Mouse (Mus musculus): Measurements from ENCODE around the gene Micu1. TPM values are rescaled to one million over a fixed set of nuclear protein-coding genes. Genes with fewer than 3 reads are reported as not detected.

Gene Micu1
- polyA plus RNA-seq, 1 experiment from 2014 or later = 83.8 TPM

- H3K9me3 ChIP-seq (replicated peaks) = no peaks in the 10 kb centered on the region
- no peaks in the 10 kb centered on the region for H3K27me3 ChIP-seq
- no peak overlapping the region for H3K27ac ChIP-seq
- H3K4me3 ChIP-seq (replicated peaks) = no peak overlapping the region
- WGBS = 42% methylated on average over 6 of the region's 6 CpGs
- peaks cover 14% of the 10 kb centered on the region; the same call in 1 of the 2 replicates for H3K36me3 ChIP-seq
- no peak overlapping the region for H3K9ac ChIP-seq
- no peak overlapping the region for H3K4me2 ChIP-seq
- ATAC-seq (replicated peaks; ENCODE audit: low FRiP score) = no peak
- H3K4me1 ChIP-seq = peaks cover 20% of the 10 kb centered on the region
Measured at GRCm38 (mm10) chr10:59727251-59727650, 25.0 kb downstream of the Micu1 start.

- H3K27ac ChIP-seq = no peak overlapping the region
- ATAC-seq (replicated peaks; ENCODE audit: low FRiP score) = no peak
- no peaks in the 10 kb centered on the region for H3K9me3 ChIP-seq (replicated peaks)
- no peaks in the 10 kb centered on the region for H3K27me3 ChIP-seq
- H3K4me2 ChIP-seq = no peak overlapping the region
- 73% methylated on average over 9 of the region's 9 CpGs for WGBS
- no peak overlapping the region for H3K4me3 ChIP-seq (replicated peaks)
- H3K4me1 ChIP-seq = peaks cover 15% of the 10 kb centered on the region
- H3K9ac ChIP-seq = no peak overlapping the region
- peaks cover 31% of the 10 kb centered on the region for H3K36me3 ChIP-seq
Measured at GRCm38 (mm10) chr10:59729261-59729660, 27.0 kb downstream of the Micu1 start.

- Histone ChIP-seq H3K4me1 (peaks cover 12% of the 10 kb centered on the region), H3K27ac (no peak overlapping the region), H3K4me3 (replicated peaks) (no peak overlapping the region), H3K27me3 (no peaks in the 10 kb centered on the region), H3K9me3 (replicated peaks) (no peaks in the 10 kb centered on the region), H3K36me3 (peaks cover 36% of the 10 kb centered on the region), H3K9ac (no peak overlapping the region), H3K4me2 (no peak overlapping the region)
- 85% methylated on average over 4 of the region's 4 CpGs for WGBS
- ATAC-seq (replicated peaks; ENCODE audit: low FRiP score) = no peak
Measured at GRCm38 (mm10) chr10:59729842-59730241, 27.6 kb downstream of the Micu1 start.

- ATAC-seq (replicated peaks; ENCODE audit: low FRiP score) = no peak
- Histone ChIP-seq H3K27ac (no peak overlapping the region), H3K36me3 (peaks cover 41% of the 10 kb centered on the region), H3K9ac (no peak overlapping the region), H3K4me2 (no peak overlapping the region), H3K9me3 (replicated peaks) (no peaks in the 10 kb centered on the region), H3K27me3 (no peaks in the 10 kb centered on the region), H3K4me3 (replicated peaks) (no peak overlapping the region), H3K4me1 (peaks cover 2% of the 10 kb centered on the region)
- 81% methylated on average over 11 of the region's 11 CpGs for WGBS
Measured at GRCm38 (mm10) chr10:59736027-59736598, 33.8 kb downstream of the Micu1 start.

- H3K9me3 ChIP-seq (replicated peaks) = no peaks in the 10 kb centered on the region
- peak; percentile 82 for ATAC-seq (replicated peaks; ENCODE audit: low FRiP score)
- no peak overlapping the region for H3K4me2 ChIP-seq
- peaks cover 40% of the 10 kb centered on the region for H3K36me3 ChIP-seq
- H3K4me1 ChIP-seq = peaks cover 11% of the 10 kb centered on the region
- no peak overlapping the region for H3K4me3 ChIP-seq (replicated peaks)
- H3K27me3 ChIP-seq = no peaks in the 10 kb centered on the region
- 11% methylated on average over 4 of the region's 4 CpGs for WGBS
- no peak overlapping the region for H3K9ac ChIP-seq
- H3K27ac ChIP-seq = peak overlapping the region; percentile 45; the same call in 1 of the 2 replicates
Measured at GRCm38 (mm10) chr10:59741448-59741847, 39.2 kb downstream of the Micu1 start.

GRCm38 (mm10) chr10:59743397-59743796 is 41.1 kb downstream of the Micu1 start:
- Histone ChIP-seq H3K9me3 (replicated peaks) (no peaks in the 10 kb centered on the region), H3K4me1 (peaks cover 11% of the 10 kb centered on the region), H3K27ac (no peak overlapping the region), H3K27me3 (no peaks in the 10 kb centered on the region), H3K36me3 (peaks cover 32% of the 10 kb centered on the region), H3K4me2 (no peak overlapping the region), H3K4me3 (replicated peaks) (no peak overlapping the region), H3K9ac (no peak overlapping the region)
- ATAC-seq (replicated peaks; ENCODE audit: low FRiP score) = no peak
- 88% methylated on average over 12 of the region's 12 CpGs for WGBS

- H3K4me2 ChIP-seq = no peak overlapping the region
- no peak overlapping the region for H3K9ac ChIP-seq
- no peak overlapping the region for H3K27ac ChIP-seq
- H3K27me3 ChIP-seq = no peaks in the 10 kb centered on the region
- no peaks in the 10 kb centered on the region for H3K9me3 ChIP-seq (replicated peaks)
- no peak overlapping the region for H3K4me3 ChIP-seq (replicated peaks)
- no peak for ATAC-seq (replicated peaks; ENCODE audit: low FRiP score)
- H3K4me1 ChIP-seq = peaks cover 11% of the 10 kb centered on the region
- peaks cover 31% of the 10 kb centered on the region for H3K36me3 ChIP-seq
- WGBS = 83% methylated on average over 5 of the region's 5 CpGs
Measured at GRCm38 (mm10) chr10:59743969-59744368, 41.7 kb downstream of the Micu1 start.

GRCm38 (mm10) chr10:59747334-59747733 is 45.1 kb downstream of the Micu1 start:
- Histone ChIP-seq H3K4me2 (no peak overlapping the region), H3K27ac (no peak overlapping the region), H3K9ac (no peak overlapping the region), H3K4me1 (no peaks in the 10 kb centered on the region), H3K4me3 (replicated peaks) (no peak overlapping the region), H3K27me3 (no peaks in the 10 kb centered on the region), H3K36me3 (peaks cover 23% of the 10 kb centered on the region), H3K9me3 (replicated peaks) (no peaks in the 10 kb centered on the region)
- 74% methylated on average over 7 of the region's 7 CpGs for WGBS
- ATAC-seq (replicated peaks; ENCODE audit: low FRiP score) = no peak

- ATAC-seq (replicated peaks; ENCODE audit: low FRiP score) = no peak
- Histone ChIP-seq H3K4me2 (no peak overlapping the region), H3K27me3 (no peaks in the 10 kb centered on the region)
Measured at GRCm38 (mm10) chr10:59748699-59749200, 46.5 kb downstream of the Micu1 start.

GRCm38 (mm10) chr10:59753538-59754069 is 51.3 kb downstream of the Micu1 start:
- Histone ChIP-seq H3K36me3 (peaks cover 10% of the 10 kb centered on the region), H3K4me2 (no peak overlapping the region), H3K9me3 (replicated peaks) (no peaks in the 10 kb centered on the region), H3K4me1 (peaks cover 18% of the 10 kb centered on the region), H3K27ac (no peak overlapping the region), H3K27me3 (no peaks in the 10 kb centered on the region), H3K4me3 (replicated peaks) (no peak overlapping the region), H3K9ac (no peak overlapping the region)
- ATAC-seq (replicated peaks; ENCODE audit: low FRiP score) = no peak
- WGBS = 61% methylated on average over 9 of the region's 9 CpGs

More at GRCm38 (mm10) chr10:59748699-59749200, 46.5 kb downstream of the Micu1 start:
- H3K27ac ChIP-seq = no peak overlapping the region
- peaks cover 25% of the 10 kb centered on the region for H3K36me3 ChIP-seq
- WGBS = 52% methylated on average over 2 of the region's 2 CpGs
- H3K4me3 ChIP-seq (replicated peaks) = no peak overlapping the region
- no peaks in the 10 kb centered on the region for H3K9me3 ChIP-seq (replicated peaks)
- no peak overlapping the region for H3K9ac ChIP-seq
- no peaks in the 10 kb centered on the region for H3K4me1 ChIP-seq

GRCm38 (mm10) chr10:59754104-59754503 is 51.8 kb downstream of the Micu1 start:
- 90% methylated on average over 1 of the region's 1 CpGs for WGBS
- Histone ChIP-seq H3K27me3 (no peaks in the 10 kb centered on the region), H3K36me3 (peaks cover 10% of the 10 kb centered on the region), H3K9ac (no peak overlapping the region), H3K27ac (no peak overlapping the region), H3K4me2 (no peak overlapping the region), H3K4me3 (replicated peaks) (no peak overlapping the region), H3K9me3 (replicated peaks) (no peaks in the 10 kb centered on the region), H3K4me1 (peaks cover 18% of the 10 kb centered on the region)
- no peak for ATAC-seq (replicated peaks; ENCODE audit: low FRiP score)

- no peak for ATAC-seq (replicated peaks; ENCODE audit: low FRiP score)
- H3K9ac ChIP-seq = no peak overlapping the region
- no peaks in the 10 kb centered on the region for H3K27me3 ChIP-seq
- H3K4me3 ChIP-seq (replicated peaks) = no peak overlapping the region
- H3K4me1 ChIP-seq = peaks cover 18% of the 10 kb centered on the region
- no peak overlapping the region for H3K27ac ChIP-seq
- WGBS = 80% methylated on average over 1 of the region's 1 CpGs
- peaks cover 10% of the 10 kb centered on the region for H3K36me3 ChIP-seq
- H3K9me3 ChIP-seq (replicated peaks) = no peaks in the 10 kb centered on the region
- no peak overlapping the region for H3K4me2 ChIP-seq
Measured at GRCm38 (mm10) chr10:59754901-59755300, 52.6 kb downstream of the Micu1 start.

Data from kidney, embryonic 15.5 days (tissue).